Mouse (Mus musculus): ENCODE data around the gene Pdcl2. TPM values are rescaled to one million over a fixed set of nuclear protein-coding genes. Genes with fewer than 3 reads are reported as not detected.
A peak's percentile ranks its signal among the peaks of the same experiment; 100 is the strongest.

Gene Pdcl2
- total RNA-seq, 2 experiments from 2014 or later = not detected

DNA sequence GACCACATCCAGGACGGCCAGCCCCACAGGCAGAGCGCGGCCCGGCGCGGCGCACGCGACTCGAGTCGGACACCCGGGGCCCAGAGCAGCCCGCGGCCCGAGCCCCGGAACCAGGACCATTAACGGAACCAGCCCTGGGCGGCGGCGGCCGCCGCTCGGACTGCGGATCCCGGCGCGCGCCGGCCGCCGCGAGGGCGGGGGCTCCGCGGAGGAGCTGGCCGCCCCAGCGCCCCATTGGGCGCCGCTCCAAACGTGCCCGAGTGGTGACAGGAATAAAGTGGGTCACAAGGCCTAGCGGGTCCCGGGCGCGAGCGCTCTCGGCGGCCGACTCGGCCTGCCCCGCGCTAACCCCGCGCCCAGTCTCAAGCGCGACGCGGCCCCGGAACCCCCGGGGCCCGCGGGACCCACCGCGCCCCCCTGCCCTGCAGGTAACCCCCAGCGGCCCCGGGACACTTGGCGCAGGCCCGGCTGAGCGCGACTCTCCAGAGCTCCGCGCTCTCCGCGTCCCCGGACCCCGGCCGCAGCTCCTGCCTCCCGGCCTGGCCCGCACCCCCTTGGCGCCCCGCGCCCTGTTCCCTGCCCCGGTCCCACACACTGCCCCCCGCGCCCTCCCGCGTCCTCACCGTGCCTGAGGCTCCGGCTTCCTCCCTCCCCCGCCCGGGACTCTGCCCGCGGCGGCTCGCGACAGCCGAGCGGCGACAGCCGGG, 27.1 kb downstream of the Pdcl2 start:
- DNase-seq (ENCODE audit: low spot score) = peak; percentile 85

DNA sequence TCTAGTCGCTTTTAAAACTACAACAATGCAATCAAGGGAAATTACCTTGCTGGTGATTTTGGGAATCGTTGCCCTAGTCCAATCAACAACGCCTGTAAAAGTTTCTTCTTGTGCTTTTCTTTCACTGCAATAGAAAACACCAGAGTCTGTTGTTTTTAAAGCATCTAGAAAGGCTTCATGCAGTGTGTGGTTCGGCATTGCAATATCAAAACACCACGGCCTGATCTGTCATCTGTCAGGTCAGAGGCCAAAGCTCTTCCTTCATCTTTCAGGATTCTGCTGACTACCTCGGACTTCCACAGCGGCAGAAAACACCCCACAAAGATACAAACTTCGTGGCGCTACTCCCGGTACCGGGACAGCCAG, 27.6 kb downstream of the Pdcl2 start:
- DNase-seq (ENCODE audit: low spot score) = no peak

DNA sequence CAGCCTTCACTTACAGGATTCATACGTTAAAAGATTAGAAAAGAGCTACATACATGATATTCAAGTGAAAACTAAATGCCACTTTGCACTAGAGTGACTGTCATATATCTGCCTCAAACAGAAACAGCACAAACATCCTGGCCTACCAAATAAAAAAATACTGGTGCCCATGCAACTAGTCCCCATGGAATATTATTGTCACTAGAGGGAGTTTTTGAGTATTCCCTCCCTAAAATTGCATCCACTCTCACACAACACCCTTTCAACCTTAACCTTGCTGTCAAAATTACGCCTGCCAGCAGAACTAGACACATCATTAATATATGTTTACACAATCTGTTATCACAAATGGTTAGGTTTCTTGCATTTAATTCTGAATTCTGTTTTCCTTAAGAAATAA, 28.9 kb downstream of the Pdcl2 start:
- no peak for DNase-seq (ENCODE audit: low spot score)

DNA sequence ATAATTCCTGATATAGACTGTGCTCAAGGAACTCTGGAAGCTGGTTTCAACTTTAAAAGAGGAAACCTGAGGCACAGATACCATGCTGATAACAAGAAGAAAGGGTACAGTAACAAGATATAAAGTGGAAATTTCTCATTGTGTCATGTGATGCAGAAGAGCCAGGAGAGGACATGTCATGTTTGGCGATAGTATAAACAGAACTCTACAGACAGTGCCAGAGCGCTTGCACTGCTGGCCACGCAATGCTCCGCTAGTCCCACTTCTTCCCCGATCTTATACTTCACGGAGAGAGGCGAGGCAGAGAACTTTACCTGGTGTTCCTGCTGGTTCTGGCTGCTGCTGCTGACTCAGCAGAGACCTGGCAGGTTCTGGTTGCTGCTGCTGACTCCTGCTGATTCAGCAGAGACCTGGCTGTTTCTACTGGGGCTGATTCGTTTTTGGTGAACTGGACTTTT, 41.7 kb downstream of the Pdcl2 start:
- DNase-seq (ENCODE audit: low spot score) = no peak

DNA sequence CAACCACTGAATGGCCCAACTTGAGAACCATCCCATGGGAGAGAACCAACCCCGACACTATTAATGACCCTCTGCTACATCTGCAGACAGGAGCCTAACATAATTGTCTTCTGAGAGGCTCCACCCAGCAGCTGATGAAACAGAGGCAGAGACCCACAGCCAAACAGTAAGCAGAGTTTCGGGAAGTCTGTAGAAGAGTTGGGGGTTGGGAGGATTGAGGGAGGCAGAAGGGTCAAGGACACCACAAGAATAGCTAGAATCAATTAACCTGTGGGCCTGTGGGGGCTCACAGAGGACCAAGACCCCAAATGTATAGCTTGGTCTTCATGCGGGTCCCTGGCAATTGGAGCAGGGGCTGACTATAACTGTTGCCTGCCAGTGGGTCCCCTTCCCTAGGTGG, 42.7 kb downstream of the Pdcl2 start:
- no peak for DNase-seq (ENCODE audit: low spot score)

DNA sequence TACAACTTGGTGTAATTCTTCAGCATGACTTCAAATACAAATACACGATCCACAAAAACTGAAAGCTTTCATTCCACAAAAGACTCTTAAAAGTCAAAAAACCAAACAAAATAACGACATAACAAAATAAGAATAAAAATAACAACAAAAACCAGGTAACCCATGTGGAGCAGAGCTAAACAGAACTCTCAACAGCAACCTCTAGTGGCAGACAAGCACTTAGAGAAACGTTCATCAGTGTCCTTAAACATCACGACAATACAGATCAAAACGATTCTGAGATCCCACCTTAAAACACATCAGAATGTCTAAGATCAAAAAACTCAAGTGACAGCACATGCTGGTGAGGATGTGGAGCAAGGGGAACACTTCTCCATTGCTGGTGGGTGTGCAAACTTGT, 43.9 kb downstream of the Pdcl2 start:
- DNase-seq (ENCODE audit: low spot score) = no peak

DNA sequence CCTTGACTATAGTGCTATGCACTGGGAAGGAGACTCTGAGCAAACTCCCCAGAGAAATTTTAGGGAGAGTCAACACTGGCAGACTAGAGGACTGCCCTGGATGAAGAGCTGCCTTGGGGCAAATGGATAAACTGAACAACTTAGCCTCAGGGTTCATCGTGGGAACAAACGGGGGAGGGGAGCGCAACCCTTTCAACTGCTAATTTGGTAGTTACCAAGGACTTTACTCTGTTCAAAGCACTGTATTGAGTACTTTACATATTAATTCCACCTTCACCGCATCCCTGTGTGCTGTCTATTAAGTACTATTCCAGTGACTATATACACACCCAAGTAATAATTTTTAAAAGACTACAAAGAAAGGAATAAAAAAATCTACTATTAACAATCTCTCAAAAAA, 45.3 kb downstream of the Pdcl2 start:
- no peak for DNase-seq (ENCODE audit: low spot score)

DNA sequence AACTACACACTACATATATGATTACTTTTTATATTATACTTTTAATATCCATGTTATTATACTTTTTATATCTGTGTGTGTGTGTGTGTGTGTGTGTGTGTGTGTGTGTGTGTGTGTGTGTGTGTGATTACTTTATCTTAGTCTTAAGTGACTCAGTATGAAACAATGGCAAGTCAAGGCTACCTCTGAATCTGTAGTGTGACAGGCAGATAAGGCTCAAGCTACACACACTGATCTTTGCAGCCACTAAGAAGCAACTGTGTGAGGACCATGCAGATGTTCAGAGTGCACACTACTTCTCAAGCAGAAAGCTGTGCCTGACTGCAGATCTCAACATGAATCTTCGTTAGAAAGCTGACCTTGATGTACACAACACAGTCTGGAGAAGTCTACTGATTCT, 47.1 kb downstream of the Pdcl2 start:
- no peak for DNase-seq (ENCODE audit: low spot score)

DNA sequence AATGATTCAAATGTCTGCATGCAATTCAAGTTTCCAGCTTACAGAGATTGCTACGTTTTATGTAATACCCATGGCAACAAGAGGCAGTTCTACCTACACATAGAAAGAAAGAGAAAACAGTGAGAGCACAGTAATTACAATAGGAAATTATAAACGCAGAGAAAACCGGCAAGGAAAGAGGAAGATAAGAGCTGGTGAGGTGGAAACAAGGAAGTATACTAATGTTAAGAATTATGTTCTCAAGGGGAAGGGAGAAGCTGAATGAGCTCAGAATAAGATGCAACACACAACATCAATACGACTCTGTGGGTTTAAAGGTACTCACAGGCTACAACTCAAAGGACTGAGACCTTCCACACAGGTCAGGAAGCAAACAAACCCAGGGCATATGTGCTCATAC, 56.0 kb downstream of the Pdcl2 start:
- DNase-seq (ENCODE audit: low spot score) = no peak

Other genes starting within 250 kb of the Pdcl2 start
- gene Srd5a3, start 190.9 kb downstream of the Pdcl2 start, total RNA-seq (2021) = 1 to 10 TPM; 2.1 to 2.7 TPM
- gene Tmem165, start 147.3 kb downstream of the Pdcl2 start, total RNA-seq (2021) = 10 to 100 TPM; 15.5 to 16.4 TPM
- gene Clock, start 26.4 kb downstream of the Pdcl2 start, total RNA-seq (2021) = 10 to 100 TPM; 17.9 to 22.6 TPM
- gene Nmu, start 32.6 kb upstream of the Pdcl2 start, total RNA-seq (2021) = not detected
- not detected for gene Gm7271, start 152.9 kb upstream of the Pdcl2 start, total RNA-seq (2021)
- 10 to 100 TPM; 10.2 to 11.3 TPM for gene Exoc1, start 198.2 kb upstream of the Pdcl2 start, total RNA-seq (2021)